Comparison of ENCODE assay signal across 22 mouse cellular contexts in the genomic region with DNA sequence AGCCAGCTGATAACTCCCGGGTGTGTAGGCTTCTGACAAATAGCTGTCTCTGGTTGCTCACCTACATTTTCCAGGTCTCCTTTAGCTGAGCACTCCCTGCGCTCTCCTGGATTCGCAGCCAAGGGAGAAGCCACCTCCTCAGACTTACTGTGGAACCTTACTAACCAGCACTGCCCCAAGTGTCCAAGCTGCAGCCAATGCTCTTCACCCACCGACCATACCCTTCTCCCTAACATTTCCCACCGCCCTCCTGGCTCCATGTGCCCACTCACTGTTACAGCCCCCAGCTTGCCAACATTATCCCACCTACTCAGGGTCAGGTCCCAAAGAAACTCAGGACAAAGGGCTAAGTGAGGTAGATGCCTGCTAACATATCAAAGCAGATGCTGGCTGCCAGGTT.
"Had no signal": no experiment of that assay in that cellular context is flagged by ENCODE, and none has a peak within 500 bp of the region (broad histone marks: within the 10 kb centered on the region; RNA-seq: fewer than 3 reads in every experiment).

No protein-coding gene starts in this region.

- H3K27me3 ChIP-seq: limb, embryonic 13.5 days; liver, embryonic 12.5 days; liver, embryonic 15.5 days; lung, embryonic 15.5 days; neural tube, embryonic 12.5 days; neural tube, embryonic 15.5 days had no signal

- H3K9me3 ChIP-seq: limb, embryonic 13.5 days; liver, embryonic 12.5 days; liver, embryonic 15.5 days; lung, embryonic 15.5 days; megakaryocyte, embryonic 14.5 days; neural tube, embryonic 12.5 days; neural tube, embryonic 15.5 days had no signal

- DNase-seq: kidney, adult 9 months; kidney, postnatal 14 days; kidney, postnatal 4 days; layer of hippocampus, adult 9-11 months; layer of hippocampus, postnatal 36 days; liver; lung, adult 18-20 months; lung, postnatal 10 days; lung, postnatal 36 days; midbrain, embryonic 14.5 days; right cerebral cortex, adult 18-20 months; right cerebral cortex, postnatal 14 days; thymus, adult 18-20 months; thymus, postnatal 36 days had no signal

- H3K4me3 ChIP-seq: left cerebral cortex, adult 2 months; limb, embryonic 13.5 days; liver, embryonic 12.5 days; liver, embryonic 15.5 days; lung, embryonic 15.5 days; megakaryocyte, embryonic 14.5 days; neural tube, embryonic 12.5 days; neural tube, embryonic 15.5 days had no signal

- H3K4me1 ChIP-seq: limb, embryonic 13.5 days; liver, embryonic 15.5 days; lung, embryonic 15.5 days; megakaryocyte, embryonic 14.5 days had no signal

- H3K27ac ChIP-seq: left cerebral cortex, adult 2 months; limb, embryonic 13.5 days; liver, embryonic 12.5 days; liver, embryonic 15.5 days; lung, embryonic 15.5 days; neural tube, embryonic 12.5 days; neural tube, embryonic 15.5 days had no signal

- H3K36me3 ChIP-seq: limb, embryonic 13.5 days; liver, embryonic 12.5 days; liver, embryonic 15.5 days; lung, embryonic 15.5 days; neural tube, embryonic 12.5 days; neural tube, embryonic 15.5 days had no signal
